Mouse (Mus musculus) liver, postnatal 0 days (tissue): ENCODE measurements at regions not wholly inside any gene's neighbourhood (a gene's known extent, or its start where the extent isn't known, plus 50 kb on each side); places are given as distances from the start of the nearest gene placed in this dataset.
A peak's percentile ranks its signal among the peaks of the same experiment; 100 is the strongest.

ENCODE experiments used
- CTCF ChIP-seq: sonication (generic); IDR thresholded peaks from 2 replicates; pipeline ENCODE4 v1.5.1; 2016; ENCODE audit warnings: antibody characterized with exemption, low read depth
- EP300 ChIP-seq: IDR thresholded peaks from 2 replicates; pipeline ENCODE4 v1.6.1; 2016; ENCODE audit warnings: antibody characterized with exemption, low read depth, mild to moderate bottlenecking

DNA sequence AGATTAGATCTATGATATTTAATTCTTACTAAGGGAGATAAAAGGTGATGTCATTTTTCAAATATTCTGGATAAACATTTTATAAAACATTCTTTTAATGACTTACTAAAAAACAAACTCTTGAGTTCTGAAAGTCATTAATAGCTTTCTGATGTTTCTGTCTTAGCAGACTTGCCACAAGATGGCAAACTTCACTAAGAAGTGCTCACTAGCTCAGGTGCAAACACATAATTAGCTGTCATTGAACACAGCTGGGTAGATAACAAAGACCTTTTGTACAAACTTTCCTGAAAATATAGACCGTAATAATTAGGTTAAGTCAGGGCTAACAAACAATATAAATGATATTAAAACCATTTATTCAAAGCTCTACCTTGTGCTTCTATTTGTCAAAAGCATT is 273.4 kb upstream of the Gm8871 start:
- no peak for TF ChIP-seq EP300
- peak; percentile 26 for TF ChIP-seq CTCF
